Mouse (Mus musculus) kidney, adult 2 months (tissue): Measurements from ENCODE around the gene Chic1.

Experiments used
- CTCF ChIP-seq: fragments of 200-500 bp; conservative IDR thresholded peaks from 2 replicates; pipeline ENCODE4 v1.5.1; 2011; ENCODE audit warnings: low read depth, mild to moderate bottlenecking, control low read depth, low read length, moderate library complexity, mixed read lengths; ENCODE audit not compliant: insufficient read depth, insufficient read length
- POLR2A ChIP-seq: fragments of 200-500 bp; IDR thresholded peaks from one replicate; pipeline ENCODE4 v1.6.1; 2011; ENCODE audit warnings: low read depth, low read length, control low read depth

- TF ChIP-seq POLR2A (no peak), CTCF (no peak)
These were observed 30.4 kb upstream of the Chic1 start for GRCm38 (mm10) chrX:103325900-103326299.
